Mouse (Mus musculus) CD4-positive, CD25-positive, alpha-beta regulatory T cell, adult 2 months (primary cell): ENCODE data around the gene Myo18b.

Experiments used
- DNase-seq: peaks from one replicate; pipeline ENCODE4 v3.0.0-alpha.2; 2012; ENCODE audit warnings: low read depth, low spot score

Gene Myo18b

DNA sequence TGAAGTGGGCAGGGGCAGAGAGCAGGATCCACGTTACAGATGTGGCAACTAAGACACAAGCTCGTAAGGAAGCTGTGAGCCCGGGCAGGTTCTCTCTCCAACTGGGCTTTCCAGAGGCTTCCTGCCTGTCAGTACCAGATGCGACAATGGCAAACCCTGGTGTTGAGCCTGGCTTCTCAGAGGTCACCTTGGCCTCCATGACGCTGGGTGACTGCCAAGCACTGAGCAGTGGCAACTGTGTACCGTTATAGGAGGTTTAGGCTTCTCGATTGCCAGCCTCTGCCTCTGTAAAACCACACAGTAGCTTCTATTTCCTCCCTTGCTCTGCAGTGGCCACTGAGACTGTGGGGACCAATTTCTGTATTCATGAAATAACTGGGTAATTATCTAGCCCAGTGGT, 81.1 kb downstream of the Myo18b start:
- DNase-seq = no peak

DNA sequence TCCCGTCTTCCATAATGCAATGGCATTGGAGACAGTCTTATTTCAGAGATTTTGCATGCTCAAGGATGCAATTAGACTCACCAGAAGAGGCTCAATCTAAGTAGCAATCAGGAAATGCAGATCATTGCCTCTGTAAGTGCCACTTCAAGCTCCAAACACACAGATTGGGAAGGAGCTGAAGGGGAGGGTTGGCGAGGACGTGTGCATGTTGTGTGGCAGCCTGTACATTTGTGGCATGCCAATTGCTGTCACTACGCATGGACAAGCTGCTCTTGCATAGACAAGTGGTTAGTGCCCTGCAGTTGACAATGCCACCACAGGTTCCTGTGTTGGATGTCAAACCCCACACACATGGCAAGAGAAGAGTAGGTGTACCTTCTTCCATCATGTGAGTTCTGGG, 88.5 kb downstream of the Myo18b start:
- DNase-seq = no peak

DNA sequence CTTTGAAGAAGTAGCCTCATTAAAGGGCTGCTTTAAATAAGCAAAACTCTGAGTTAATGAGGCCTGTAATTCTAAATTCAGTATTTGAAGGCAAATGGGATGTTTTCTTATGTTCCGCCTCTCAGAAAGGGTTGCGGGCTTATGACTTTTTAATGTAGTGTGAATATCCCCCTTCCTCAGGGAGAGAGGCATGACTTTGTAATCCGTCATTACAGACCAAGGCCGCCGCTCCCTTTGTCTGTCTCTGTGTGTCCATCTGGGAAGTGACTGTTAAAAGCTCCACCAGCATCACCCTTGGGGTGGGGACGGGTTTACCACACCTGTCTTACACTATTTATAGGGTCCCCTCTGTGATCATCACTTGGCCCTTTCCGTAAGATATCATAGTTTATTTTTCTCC, 100.1 kb downstream of the Myo18b start:
- DNase-seq = no peak

DNA sequence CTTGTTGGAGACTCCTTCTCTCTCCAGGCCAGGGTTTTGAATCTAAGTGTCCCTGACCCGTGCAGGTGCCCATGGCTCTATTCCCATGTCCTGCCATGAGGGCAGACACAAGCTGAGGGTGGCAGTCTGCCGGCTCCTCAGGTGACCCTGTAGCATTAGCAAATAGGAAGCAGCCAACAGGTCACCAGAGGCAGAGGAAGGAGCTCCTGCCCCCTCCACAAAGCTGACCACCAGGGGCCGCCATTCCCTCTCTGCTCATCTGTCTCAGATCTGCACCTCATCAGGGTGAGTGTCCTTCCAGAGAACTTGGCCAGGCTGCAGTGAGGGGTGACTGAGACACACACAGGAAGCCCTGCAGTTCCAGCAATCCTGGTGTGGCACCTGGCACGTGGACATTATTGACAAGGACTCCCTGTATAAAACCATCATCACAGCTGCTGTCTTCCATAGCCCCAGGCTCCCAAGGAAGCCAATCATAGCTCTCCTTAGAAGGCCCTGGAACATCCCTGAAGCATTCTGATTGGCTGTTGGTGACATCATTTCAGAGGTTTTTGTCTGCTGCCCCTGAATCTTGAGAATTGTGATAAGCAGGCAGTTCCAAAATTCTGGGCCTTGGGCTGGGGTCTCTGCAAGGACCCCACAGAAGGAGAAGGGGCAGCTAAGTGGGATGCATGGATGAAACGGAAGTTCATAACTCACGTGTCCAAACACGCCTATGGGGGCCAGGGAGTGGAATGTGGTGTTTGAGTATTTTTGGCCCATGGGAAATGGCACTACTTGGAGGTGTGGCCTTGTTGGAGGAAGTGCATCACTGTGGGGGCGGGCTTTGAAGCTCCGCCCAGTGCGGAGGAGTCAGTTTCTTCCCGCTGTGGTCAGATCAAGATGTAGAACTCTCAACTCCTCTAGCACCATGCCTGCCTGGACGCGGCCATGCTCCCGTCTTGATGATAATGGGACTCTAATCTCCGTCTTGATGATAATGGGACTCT, 104.1 kb downstream of the Myo18b start:
- DNase-seq = no peak

DNA sequence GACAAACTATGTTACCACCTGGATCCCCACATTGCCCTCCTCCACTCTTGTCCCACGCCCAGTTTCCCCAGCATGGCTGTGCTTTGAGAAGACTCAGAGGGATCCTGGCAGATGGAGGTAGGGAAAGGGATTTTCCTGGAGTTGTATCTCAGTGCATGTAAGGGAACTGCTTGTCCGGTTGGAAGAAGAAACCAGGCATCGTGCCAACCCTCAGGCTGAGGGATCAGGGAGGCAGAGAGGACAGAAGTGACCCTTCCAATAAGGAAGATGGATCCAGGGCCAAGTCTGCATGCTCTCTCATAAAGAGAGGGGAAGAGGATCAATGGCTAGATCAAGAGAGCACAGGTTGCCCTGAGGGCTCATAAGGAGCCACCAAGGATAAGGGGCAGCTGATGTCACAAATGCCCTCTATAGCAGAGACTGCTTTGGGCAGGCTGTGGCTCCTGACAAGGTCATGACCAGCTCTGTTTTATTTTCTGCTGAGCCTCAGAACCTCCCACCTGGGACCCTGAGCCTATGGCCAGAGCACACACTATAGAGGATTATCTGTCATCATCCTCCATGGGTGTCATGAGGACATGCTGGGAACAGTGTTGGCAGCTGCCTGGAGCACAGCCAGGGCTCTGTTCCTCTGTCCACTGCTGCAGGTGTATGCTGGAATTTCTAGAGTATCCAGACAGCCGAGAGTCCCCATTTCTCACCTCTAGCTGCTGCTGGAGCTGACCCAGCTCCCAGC, 105.6 kb downstream of the Myo18b start:
- no peak for DNase-seq

DNA sequence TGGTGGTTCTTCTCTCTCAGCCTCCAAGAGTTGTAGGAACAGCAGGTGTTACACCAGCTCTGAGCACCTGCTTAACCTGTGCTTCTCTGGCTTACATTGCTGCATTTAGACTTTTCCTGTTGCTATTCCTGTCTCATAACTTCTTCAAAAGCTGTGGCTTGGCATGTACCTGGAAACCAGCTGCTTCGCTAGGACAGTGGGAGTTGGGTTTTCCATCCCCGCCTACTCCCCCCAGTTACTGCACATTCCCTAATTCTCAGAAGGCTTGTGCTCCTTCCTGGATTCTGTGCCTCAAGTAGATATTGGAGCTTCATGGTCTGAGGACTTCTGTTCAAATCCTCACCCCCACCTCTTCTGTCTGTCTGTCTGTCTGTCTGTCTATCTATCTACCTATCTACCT, 107.7 kb downstream of the Myo18b start:
- no peak for DNase-seq

DNA sequence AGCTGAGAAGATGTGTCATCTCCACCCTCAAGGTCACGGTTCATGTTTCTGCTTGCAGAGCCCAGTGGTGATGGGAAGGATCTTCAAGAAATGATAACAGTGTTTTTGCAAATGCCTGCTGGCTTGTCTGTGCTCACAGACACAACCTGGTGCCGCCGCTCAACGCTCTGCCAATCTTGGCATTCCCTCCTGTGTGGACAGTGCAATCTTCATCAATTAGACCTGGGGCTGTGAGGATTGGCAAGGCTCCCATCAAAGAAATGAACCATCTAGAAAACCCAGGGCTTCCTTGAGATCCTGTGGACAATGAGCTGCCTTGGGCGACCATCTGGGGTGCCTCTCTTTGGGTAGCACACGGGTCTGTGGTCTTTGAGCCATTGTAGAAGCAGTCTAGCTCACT, 109.4 kb downstream of the Myo18b start:
- DNase-seq = no peak

DNA sequence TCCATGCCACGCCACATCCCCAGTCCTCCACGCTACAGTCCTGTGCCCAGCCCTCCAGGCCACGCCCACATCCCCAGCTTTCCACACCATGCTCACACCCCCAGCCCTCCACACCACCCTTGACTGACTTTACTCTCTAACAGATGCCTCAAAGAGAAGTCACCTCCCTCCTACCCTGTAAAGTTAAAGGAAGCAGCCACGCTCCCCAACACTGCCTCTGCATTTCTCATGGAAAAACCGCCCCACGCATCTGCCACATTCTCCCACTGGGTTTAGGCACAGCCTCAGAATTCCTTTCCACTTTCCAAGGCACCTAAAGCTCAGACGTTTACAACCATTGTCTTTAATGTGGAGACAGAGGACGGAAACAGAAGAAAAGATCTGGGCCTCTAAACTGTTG, 110.1 kb downstream of the Myo18b start:
- DNase-seq = no peak

DNA sequence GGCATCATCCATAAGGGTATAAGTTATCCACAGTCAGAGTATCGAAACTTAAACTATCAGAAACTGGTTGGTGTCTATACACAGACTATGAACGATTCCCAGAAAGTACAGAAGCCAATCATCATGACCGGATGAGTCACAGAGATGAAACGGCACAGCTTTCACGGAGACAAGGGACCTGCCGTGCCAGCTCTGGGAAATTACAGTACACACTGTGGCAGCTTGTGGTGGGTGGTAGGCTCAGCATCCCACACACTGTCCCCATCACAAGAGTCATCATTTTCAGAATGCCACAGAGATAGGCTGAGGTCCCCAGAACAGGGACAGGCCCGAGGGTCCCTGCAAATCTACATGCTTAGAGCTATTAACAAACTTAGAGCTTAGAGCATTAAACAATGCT, 114.4 kb downstream of the Myo18b start:
- DNase-seq = no peak

DNA sequence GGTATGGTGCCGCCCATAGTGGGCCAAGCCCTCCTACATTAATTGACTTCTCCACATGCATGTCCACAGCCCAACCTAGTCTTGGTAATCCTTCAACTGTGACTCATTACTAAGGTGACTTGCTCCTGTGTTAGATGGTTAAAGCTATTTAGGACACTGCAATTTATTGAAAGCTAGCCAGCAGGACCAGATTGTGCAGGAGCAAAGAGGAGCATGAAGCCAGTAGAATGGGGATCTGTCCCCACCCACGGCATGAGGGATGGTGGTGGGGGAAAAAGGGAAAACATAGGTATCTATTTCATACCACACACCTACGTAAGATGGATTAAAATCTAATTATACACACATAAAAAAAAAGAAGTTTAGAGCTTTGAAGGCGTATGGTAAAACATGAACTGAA, 114.9 kb downstream of the Myo18b start:
- DNase-seq = no peak

DNA sequence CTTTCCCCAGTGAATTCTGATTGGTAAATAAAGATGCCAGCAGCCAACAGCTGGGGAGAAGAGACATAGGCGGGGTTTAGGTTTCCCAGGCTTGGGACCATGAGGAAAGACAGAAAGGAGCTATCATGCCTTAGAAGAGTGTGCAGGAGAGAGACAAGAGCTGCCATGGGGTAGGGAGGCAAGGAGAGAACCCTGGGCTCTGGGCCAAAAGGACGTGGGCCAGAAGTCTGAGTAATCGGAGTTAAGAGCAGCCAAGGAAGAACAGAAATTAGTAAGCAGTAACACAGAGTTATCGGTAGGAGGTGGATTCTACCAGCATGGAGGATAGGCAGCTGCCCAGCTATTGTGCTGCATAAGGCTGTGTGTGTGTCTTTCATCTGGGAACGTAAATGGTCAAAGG, 115.8 kb downstream of the Myo18b start:
- no peak for DNase-seq

DNA sequence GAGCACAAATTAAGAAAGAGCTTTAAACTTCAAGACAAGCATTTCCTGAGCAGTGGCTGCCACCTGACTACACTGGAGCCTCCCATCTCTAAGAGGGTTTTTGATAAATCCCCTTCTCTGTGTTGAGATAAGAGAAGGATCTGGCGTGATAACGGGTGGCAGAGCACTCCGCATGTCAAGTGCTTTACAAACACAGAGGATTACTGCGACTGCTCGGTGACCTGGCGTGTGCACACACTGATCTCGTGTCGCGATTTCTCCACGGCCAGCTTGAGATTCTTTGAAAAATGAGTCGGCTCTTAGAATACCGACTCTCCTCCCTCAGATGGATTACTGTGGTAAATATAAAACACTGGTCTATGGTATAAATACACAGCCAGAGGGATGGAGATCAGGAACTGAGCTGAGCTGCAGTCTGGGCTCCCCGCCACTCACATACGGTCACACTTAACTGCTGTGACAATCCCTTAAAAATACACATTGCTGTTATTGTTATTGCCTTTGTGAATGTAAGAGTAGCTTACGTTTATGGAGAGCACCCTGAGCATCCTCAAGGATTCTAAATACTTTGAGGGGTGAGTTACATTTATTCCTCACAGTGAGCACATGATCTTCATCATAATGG, 119.3 kb downstream of the Myo18b start:
- DNase-seq = no peak

DNA sequence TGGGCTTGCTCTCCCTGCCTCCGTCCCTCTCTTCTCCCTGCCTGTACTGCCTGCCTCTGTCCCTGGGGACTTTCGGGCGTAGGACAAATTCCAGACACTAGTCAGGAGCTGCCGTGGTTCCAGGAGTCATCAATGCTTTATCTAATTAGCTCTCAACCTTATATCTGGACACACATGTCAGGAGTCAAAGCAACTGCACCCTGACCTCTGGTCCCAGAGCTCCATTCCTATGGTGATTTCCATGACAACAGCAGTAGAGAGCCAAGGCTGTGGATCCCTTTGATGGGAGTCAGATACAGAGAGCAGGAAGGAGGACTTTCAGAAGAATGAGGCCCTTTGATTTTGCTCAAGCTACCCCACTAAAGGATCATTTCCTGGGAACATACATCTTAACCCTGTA, 122.7 kb downstream of the Myo18b start:
- no peak for DNase-seq

DNA sequence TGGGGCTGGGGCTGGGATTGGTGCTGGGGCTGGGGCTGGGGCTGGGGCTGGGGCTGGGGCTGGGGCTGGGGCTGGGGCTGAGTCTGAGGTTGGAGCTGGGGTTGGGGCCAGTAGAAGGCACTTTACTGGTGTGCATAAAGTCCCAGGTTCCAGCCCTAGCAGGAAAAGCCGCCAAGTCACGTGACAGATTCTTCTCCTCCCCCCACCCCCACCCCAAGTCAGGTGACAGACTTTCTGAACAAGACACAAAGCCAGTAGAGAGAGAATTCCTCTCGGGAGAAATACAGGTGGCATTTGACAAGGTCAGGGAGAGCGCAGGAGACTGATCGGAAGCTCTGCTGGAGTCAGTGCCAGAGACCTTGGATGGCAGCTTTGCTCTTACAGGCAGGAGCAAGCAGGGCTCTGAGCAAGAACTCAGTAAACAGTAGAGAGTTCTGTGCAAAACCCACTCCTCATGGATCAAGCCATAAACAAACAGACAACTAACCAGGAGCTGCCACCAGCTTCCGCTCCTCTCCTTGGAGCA, 124.7 kb downstream of the Myo18b start:
- no peak for DNase-seq

DNA sequence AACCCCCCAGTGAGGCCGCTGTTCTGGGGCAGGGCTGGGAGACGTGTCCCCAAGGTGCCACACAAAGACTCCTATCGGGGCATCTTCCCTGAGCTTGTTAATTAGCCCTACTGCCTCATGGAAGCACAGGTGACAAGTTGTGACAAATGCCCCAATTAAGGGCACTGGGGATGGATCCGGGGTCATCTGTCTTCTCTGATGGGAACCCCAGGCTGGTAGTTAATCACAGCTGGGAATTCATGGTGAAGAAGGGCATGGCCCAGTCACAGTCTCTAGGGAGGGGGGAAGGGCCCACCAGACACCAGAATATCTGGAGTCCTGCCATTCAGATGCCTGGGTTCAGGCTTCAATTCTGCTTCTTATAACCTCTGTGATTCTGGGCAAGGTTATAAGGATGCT, 126.4 kb downstream of the Myo18b start:
- no peak for DNase-seq

DNA sequence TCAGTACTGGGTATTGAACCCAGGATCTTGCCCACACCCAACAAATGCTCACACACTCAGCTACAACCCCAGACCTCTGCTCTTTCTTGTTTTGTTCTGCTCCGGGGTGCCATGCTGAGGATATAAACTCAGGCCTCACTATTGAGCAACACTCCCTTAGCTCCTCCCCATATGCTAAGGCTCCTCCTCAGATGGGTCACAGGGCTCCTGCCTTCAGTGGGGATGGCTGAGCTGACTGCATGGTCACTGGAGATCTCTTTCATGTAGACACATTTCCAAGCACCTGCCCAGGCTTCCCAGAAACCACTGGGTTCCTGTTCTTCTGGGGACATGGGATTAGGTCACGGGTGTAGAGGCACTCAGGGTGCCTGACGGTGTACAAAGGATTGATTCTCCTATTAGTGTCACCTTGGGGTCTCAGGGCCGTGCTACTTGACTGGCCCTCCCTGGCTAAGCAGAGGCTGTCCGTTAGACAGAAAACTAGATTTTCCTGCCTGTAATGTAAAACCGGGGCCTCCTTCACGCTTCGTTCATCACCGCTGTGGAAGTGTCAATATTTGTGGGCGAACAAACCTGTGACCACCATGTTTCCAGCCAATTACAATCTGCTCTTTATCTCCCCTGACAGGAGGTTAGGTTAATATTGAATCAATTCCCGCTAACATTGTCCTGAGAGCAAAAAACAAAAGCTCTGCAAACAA, 127.0 kb downstream of the Myo18b start:
- DNase-seq = no peak

DNA sequence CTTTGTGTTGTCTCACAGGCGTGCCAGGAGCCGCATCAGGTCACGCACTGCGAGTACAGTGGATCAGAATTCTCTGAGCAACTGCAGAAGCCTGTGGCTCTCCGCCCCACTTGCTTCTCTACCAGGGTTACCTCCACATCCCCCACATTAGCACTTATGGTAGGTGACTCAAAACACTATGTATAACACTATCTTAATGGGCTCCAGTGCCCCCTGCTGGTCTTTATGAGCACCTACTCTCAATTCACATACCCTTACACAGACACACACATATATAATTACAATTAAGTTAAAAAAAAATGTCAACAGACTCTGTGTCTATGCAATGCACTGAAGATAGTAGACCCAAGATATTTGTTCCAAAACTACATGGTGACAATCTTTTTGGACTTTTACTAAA, 127.6 kb downstream of the Myo18b start:
- DNase-seq = no peak

DNA sequence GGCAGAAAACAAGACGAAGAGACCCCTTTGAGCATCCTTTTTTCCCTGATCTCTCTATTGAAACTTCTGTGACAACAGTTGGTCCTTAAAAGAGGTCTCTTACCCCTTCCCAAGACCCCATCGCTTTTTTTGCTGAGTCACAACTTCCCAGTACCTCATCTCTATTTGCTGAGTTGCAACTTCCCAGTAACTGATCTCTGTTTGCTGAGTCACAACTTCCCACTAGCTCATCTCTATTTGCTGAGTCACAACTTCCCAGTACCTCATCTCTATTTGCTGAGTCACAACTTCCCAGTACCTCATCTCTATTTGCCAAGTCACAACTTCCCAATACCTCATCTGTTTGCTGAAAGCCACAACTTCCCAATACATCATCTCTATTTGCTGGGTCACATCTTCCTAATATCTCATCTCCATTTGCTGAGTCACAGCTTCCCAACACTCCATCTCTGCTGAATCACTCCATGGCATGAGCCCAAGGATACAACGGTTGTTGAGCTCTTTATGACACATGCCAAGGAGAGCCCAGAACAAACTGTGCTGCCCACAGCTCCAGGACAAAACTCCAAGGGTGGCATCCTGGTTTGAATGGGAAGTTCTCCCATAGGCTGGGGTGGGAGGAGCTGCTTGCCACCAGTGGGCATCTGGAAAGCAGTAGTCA, 134.6 kb downstream of the Myo18b start:
- no peak for DNase-seq

DNA sequence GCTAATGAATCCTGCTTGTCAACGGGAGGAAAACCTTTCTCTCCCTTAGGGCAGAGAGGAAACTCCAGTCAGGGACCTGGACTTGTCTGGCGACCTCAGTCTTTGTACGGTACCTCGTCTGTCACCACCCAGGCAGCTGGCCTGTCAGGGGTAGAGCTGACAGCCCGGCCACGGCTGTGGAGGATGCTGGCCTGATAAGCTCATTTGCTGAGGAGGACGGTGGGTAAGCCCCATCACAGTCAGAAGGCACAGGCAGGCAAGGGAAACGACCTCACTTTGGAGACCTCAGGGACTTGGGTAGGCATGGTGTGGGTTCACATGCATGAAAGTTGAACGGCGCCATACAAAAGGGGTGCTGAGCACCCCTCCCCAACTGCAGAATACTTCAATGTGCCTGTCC, 140.6 kb downstream of the Myo18b start:
- no peak for DNase-seq

DNA sequence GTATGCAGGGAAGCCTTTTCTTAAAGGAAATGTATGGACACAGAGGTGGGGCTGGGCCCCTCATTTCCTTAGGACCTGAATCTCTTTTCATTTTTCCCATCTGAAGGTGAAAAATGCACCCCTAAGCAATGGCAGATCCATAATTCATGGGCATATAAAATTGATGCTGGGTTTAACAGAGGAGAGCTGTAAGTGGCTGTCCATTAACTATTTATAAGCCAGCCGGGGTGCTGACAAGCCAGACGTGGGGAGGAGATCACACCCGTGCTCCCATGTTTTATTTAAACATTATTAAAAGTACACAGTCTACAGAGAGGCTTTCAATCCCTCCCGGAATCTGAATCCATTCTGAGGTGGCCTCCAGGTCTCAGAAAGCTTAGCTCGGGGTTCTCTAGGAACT, 146.5 kb downstream of the Myo18b start:
- DNase-seq = no peak
